Mouse (Mus musculus) cerebellum, adult (tissue): ENCODE data around the gene Dmtf1.
"Not testable (repeated sequence)": the region's sequence is repeated elsewhere in the genome, so short reads cannot be mapped to it uniquely, and the experiment has no call there.

ENCODE experiments used
- ATAC-seq: cut with Nextera tagmentation; 2 replicates; pipeline ENCODE4 v1.9.2; 2017; ENCODE audit warnings: mild to moderate bottlenecking, moderate library complexity, mixed read lengths; ENCODE audit not compliant: insufficient number of reproducible peaks, low FRiP score, low TSS enrichment

The Dmtf1 gene

GRCm38 (mm10) chr5:9161456-9162041 lies at the start of gene Dmtf1:
Gene Dmtf1 (minus strand): TSS chr5:9161776.
- ATAC-seq, result peak; percentile 95

- no peak for ATAC-seq
Observed at GRCm38 (mm10) chr5:9186467-9186866, 24.9 kb upstream of the Dmtf1 start.

DNA sequence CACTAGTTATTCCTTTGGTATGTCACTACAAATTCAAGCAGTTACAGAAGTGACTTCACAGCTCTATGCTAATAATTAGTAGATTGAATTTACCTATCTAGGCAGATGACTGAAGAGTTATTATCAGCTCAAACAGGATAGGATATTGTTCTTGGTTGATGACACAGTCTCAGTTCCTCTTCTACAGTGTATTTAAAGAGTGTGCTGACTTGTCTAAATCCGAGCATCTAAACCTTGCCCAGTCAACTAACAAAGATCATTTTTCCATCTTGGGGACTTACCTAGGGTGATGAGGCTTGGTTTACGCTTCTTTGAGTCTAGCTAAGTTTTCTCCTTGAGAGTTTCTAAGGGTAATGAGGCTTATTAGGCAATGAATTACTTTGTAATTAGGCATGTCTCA lies 11.7 kb upstream of the Dmtf1 start:
- ATAC-seq, result no peak

DNA sequence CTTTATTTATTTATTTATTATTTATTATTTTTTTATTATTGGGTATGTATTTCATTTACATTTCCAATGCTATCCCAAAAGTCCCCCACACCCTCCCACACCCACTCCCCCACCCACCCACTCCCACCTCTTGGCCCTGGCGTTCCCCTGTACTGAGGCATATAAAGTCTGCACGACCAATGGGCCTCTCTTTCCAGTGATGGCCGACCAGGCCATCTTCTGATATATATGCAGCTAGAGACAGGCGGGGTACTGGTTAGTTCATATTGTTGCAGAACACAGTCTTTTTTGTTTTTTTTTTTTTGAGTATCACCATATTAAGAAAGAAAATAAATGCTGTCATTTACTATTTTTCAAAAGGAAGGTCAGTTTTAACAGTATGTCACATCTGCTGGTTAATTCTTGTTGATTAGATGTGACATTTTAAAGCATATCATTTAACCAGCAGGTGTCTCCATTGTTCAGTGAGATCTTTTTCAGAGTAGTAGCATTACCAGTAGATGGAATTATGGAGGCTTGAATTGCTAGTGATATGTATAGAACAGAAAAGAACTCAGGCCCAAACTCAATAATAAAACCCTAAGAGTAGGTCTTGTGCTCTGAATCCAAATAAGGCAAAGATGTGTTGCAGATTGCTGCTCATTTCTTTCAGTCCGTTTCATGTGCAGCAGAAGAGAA lies 7.9 kb upstream of the Dmtf1 start:
- 0 out of 2 replicates have a peak, but pooled peaks have one; percentile 31 for ATAC-seq

GRCm38 (mm10) chr5:9166366-9166765 lies 4.8 kb upstream of the Dmtf1 start:
- no peak for ATAC-seq

DNA sequence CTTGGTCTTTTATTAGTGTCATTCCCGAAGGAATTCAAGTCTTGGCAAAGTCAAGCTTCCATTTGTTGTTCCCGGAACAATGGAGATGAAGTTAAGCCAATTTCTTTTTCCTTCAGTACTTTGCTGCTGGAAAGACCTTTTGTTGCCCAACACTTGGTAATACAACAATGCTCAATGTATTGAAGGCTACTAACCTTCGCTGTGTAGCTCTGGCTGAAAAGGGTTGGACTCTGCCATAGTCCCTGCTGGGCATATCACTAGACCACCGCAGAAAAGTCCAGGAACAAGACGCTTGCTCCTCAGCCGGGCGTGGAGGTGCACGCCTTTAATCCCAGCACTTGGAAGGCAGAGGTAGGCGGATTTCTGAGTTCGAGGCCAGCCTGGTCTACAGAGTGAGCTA lies 3.6 kb upstream of the Dmtf1 start:
- ATAC-seq, result not testable (repeated sequence)

DNA sequence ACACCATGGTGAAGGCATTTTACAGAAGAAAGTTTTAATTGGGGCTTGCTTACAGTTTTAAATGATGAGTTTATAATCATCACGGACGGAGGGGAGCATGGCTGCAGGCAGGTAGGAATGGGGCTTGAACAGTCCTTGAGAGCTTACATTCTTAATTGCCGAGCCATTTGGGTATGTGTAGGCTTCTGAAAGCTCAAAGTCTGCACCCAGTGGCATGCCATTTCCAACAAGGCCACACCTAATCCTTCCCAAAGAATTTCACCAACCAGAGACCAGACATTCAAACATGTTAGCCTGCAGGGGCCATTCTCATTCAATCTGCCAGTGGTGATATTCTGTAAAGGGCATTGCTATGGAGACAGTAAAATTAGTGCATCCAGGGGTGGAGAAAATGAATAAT lies 1.8 kb upstream of the Dmtf1 start:
- ATAC-seq, result no peak

GRCm38 (mm10) chr5:9162088-9162487 lies 512 bp upstream of the Dmtf1 start:
- peak; percentile 15; the same call in 1 of the 2 replicates for ATAC-seq

DNA sequence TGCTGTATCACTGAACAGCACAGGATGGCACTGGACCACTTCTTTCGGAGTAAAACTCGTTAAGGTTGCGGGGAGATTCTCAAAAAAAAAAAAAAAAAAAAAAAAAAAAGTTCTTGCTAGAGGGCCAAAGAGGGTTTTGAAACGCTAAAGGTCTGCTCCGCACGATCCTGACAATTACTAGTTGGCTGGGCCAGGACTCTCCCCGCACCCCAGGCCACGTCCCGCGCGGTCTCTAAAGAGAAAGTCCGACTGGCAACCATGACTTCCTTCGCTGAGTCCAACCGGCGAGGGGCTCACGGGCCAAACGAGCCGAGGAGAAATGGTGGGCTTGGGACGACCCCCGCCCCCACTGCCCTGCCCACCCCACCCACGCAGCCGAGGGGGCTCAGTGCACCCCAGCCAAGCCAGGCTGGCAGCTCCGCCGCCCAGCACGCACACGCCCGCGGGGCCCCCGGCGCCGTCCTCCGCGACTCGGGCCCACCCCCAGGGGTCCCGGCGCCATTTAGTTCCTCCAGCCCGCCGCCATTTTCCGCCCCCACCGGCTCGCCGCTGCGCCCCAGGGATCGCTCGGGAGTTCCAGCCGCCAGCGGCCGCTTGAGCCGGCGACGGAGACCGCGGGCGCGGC lies 633 bp downstream of the Dmtf1 start:
- no peak for ATAC-seq

- no peak for ATAC-seq
Observed at GRCm38 (mm10) chr5:9157336-9157735, 4.2 kb downstream of the Dmtf1 start.

DNA sequence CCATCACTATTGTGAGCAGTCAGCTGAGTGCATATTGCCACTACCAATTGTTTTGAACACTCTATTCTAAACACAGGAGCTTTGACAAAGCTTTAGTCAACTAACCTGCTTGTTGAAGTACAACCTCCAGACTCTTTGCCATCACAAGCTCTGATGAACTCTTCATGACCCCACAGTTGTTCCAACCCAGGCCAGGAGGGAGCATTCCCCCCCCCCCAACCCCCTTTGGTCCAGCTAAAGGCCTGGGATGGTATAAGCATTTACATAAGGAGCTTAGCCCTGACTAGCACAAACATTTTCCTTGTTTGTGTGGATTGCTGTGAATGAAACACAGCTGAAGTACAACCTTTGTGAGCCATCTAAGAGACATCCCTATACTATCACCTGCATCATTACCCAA lies 4.8 kb downstream of the Dmtf1 start:
- ATAC-seq, result no peak

- no peak for ATAC-seq
Observed at GRCm38 (mm10) chr5:9149273-9149850, 12.2 kb downstream of the Dmtf1 start.

DNA sequence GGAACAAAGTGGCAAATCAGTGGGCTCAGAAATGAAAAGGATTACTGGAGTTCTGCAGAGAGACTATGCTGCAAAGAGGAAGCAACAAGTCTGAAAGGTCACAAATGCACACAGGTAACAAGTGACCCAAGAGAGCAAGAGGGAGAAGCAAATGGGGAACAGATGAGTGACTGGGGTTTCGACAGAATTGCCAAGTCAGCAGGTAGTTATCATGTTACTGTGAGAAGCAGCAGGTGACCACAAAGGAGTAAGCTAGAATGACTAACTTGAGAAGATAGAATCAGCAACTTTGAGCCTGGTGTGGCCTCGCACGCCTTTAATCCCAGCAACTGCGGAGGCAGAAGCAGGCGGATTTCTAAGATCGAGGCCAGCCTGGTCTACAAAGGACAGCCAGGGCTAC lies 19.2 kb downstream of the Dmtf1 start:
- ATAC-seq, result no peak

- ATAC-seq, result no peak
Observed at GRCm38 (mm10) chr5:9140724-9141123, 20.9 kb downstream of the Dmtf1 start.

GRCm38 (mm10) chr5:9135588-9135987 lies 26.0 kb downstream of the Dmtf1 start:
- no peak for ATAC-seq

DNA sequence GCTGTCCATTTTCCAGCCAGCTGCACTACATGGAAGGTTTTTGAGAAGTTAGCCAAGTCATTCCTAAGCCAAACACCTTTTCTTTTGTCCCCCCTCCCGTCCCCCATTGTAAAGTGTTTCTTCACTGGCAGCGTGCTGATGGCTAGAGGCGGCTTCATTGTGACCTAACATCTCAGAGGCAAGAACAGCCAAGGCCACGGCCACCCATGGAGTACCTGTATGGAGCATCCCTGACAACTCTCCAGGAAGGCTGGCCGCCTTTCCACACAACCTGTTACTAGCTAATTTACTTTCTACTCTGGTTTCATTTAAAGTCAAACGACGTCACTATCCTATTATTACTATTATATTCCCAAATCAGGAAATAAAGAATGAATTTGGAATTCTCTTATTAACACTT lies 29.8 kb downstream of the Dmtf1 start:
- ATAC-seq, result peak; percentile 84

GRCm38 (mm10) chr5:9128566-9128965 lies 33.0 kb downstream of the Dmtf1 start:
- no peak for ATAC-seq

DNA sequence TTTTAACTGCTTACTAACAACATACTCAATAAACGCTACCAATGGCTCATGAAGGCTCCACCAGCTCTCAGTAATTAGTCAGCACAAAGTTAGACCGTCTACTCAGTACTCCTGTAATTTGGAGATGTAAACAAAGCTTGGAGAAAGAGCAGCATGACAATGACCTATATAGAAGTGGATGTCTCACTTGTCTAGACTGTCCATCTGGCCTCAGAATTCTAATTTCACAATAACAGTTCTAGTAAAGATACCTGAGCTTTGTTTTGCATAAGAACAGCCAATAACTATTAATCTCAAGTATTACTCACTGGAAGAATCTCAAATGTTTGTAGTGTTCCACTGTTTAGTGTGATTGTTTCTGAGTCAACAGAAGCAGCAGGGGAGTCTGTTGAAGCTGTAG lies 37.4 kb downstream of the Dmtf1 start:
- 0 out of 2 replicates have a peak, but pooled peaks have one; percentile 40 for ATAC-seq

- ATAC-seq, result peak; percentile 79
Observed at GRCm38 (mm10) chr5:9114162-9114561, 47.4 kb downstream of the Dmtf1 start.

DNA sequence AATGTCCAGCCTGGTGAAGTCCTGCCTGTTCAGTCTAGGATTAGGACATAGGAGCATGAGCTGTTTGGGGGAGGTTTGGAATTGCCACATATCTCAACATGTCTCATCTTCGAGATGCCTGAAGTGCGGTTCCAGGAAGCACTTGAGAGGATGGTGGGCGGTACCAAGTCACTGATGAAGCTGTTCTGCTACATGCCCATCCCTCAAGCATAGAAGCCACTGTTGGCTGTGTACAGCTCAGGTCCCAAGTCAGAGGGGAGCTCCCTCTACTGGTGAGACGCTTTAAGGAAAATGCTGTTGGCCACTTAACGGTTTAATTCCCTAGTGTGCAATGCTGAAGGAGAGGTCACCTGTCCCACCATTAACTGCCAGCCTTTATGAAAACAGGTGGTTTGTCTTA lies 49.8 kb downstream of the Dmtf1 start:
- peak; percentile 63; the same call in 1 of the 2 replicates for ATAC-seq

- no peak for ATAC-seq
Observed at GRCm38 (mm10) chr5:9111285-9111684, 50.3 kb downstream of the Dmtf1 start.
